Mouse (Mus musculus) hindbrain, embryonic 14.5 days (tissue): ENCODE data around the gene Map10. TPM values are rescaled to one million over a fixed set of nuclear protein-coding genes. Genes with fewer than 3 reads are reported as not detected.

Experiments used
- ATAC-seq: fragments of 200-750 bp; cut with Nextera tagmentation; 2 replicates; pipeline ENCODE4 v1.8.0; 2017; ENCODE audit warnings: moderate number of reproducible peaks, mild to moderate bottlenecking, moderate TSS enrichment, moderate library complexity; ENCODE audit not compliant: low FRiP score
- DNase-seq: peaks from one replicate; pipeline ENCODE4 v3.0.0-alpha.2; 2015; ENCODE audit warnings: low spot score
- H3K27ac ChIP-seq: fragments of 300-500 bp; sonication (generic); 2 replicates; pipeline ENCODE4 v1.5.1; 2014; ENCODE audit warnings: mild to moderate bottlenecking, moderate library complexity
- H3K27me3 ChIP-seq: fragments of 300-500 bp; sonication (generic); 2 replicates; pipeline ENCODE4 v1.6.1; 2014; ENCODE audit warnings: mild to moderate bottlenecking, low read length, mixed read lengths; ENCODE audit not compliant: control insufficient read depth, insufficient read depth
- H3K36me3 ChIP-seq: fragments of 300-500 bp; sonication (generic); replicated peaks from 2 replicates; pipeline ENCODE4 v1.6.1; 2014; ENCODE audit not compliant: control insufficient read depth, insufficient read depth
- H3K4me1 ChIP-seq: fragments of 300-500 bp; sonication (generic); replicated peaks from 2 replicates; pipeline ENCODE4 v1.6.1; 2014; ENCODE audit warnings: antibody characterized with exemption, low read length, mixed read lengths; ENCODE audit not compliant: control insufficient read depth, insufficient read depth
- H3K4me2 ChIP-seq: fragments of 300-500 bp; sonication (generic); replicated peaks from 2 replicates; pipeline ENCODE4 v1.6.1; 2014; ENCODE audit warnings: mild to moderate bottlenecking, moderate library complexity
- H3K4me3 ChIP-seq: fragments of 300-500 bp; sonication (generic); replicated peaks from 2 replicates; pipeline ENCODE4 v1.5.1; 2014; ENCODE audit warnings: mild to moderate bottlenecking, low read length
- H3K9ac ChIP-seq: fragments of 300-500 bp; sonication (generic); 2 replicates; pipeline ENCODE4 v1.6.1; 2014
- H3K9me3 ChIP-seq: fragments of 300-500 bp; sonication (generic); 2 replicates; pipeline ENCODE4 v1.6.1; 2016; ENCODE audit warnings: low read length; ENCODE audit not compliant: control insufficient read depth
- WGBS: fragments of 180-500 bp; shearing (Covaris S2); extraction: QIAGEN DNeasy Blood & Tissue Kit; methylation state at CpG from one replicate; pipeline ENCODE4 v1.1.7; 2014; 5-methylcytosine and 5-hydroxymethylcytosine counted together
- polyA plus RNA-seq: library from polyadenylated mRNA; unstranded; fragments of >200 nt; fragmentation: Nextera tagmentation; extraction: Ambion mirVana; gene quantifications from 2 replicates; pipeline ENCODE4 v1.2.1, GENCODE M21; 2014

Map10 gene
- polyA plus RNA-seq, 1 experiment from 2014 or later, result 10.2 TPM

DNA sequence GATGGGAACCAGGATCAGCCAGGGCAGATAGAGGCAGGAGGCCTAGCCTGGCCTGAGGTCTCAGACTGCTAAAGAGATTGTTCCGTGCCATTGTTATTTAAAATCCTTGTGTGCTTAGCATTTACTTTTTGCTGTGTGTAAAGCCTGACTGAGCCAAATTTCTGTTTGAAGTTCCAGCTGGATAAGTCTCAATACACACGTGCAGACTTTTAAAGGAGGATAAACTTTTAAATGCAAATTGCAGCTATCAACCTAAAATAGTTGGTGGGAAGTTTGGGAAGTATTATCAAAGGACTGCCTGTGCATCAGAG is 3.8 kb upstream of the Map10 start:
- Histone ChIP-seq H3K4me3 (no peak overlapping the region), H3K9me3 (peaks cover 8% of the 10 kb centered on the region), H3K4me2 (no peak overlapping the region), H3K36me3 (no peaks in the 10 kb centered on the region), H3K27ac (no peak overlapping the region; the same call in 1 of the 2 replicates), H3K9ac (no peak overlapping the region), H3K4me1 (peaks cover 20% of the 10 kb centered on the region), H3K27me3 (no peaks in the 10 kb centered on the region)
- ATAC-seq, result no peak
- DNase-seq, result no peak
- WGBS, result 13% methylated on average over 2 of the region's 2 CpGs

- Histone ChIP-seq H3K4me1 (peaks cover 20% of the 10 kb centered on the region), H3K36me3 (no peaks in the 10 kb centered on the region), H3K4me2 (no peak overlapping the region), H3K27me3 (no peaks in the 10 kb centered on the region), H3K4me3 (no peak overlapping the region), H3K9ac (no peak overlapping the region), H3K9me3 (peaks cover 12% of the 10 kb centered on the region), H3K27ac (no peak overlapping the region)
- 28% methylated on average over 5 of the region's 5 CpGs for WGBS
- ATAC-seq, result no peak
- DNase-seq, result no peak
These were observed 3.4 kb upstream of the Map10 start for GRCm38 (mm10) chr8:125666201-125666600.

GRCm38 (mm10) chr8:125667248-125667647 is 2.4 kb upstream of the Map10 start:
- Histone ChIP-seq H3K36me3 (no peaks in the 10 kb centered on the region), H3K27me3 (no peaks in the 10 kb centered on the region), H3K27ac (no peak overlapping the region), H3K9ac (no peak overlapping the region), H3K4me3 (no peak overlapping the region), H3K4me1 (peaks cover 20% of the 10 kb centered on the region), H3K4me2 (no peak overlapping the region), H3K9me3 (peaks cover 22% of the 10 kb centered on the region)
- ATAC-seq, result no peak
- 81% methylated on average over 2 of the region's 2 CpGs for WGBS
- DNase-seq, result no peak

GRCm38 (mm10) chr8:125669159-125669699 is 389 bp upstream of the Map10 start:
- Histone ChIP-seq H3K4me2 (peak overlapping the region; percentile 99), H3K9ac (no peak overlapping the region), H3K4me3 (peak overlapping the region; percentile 60), H3K4me1 (peaks cover 12% of the 10 kb centered on the region), H3K9me3 (peaks cover 24% of the 10 kb centered on the region), H3K27ac (no peak overlapping the region), H3K27me3 (no peaks in the 10 kb centered on the region), H3K36me3 (no peaks in the 10 kb centered on the region)
- 82% methylated on average over 14 of the region's 14 CpGs for WGBS
- DNase-seq (no peak), ATAC-seq (0 out of 2 replicates have a peak, but pooled peaks have one; percentile 15)

GRCm38 (mm10) chr8:125670420-125670819 is 802 bp downstream of the Map10 start:
- no peak for DNase-seq
- Histone ChIP-seq H3K4me2 (peak overlapping the region; percentile 99), H3K9me3 (peaks cover 24% of the 10 kb centered on the region), H3K4me3 (peak overlapping the region; percentile 60), H3K36me3 (no peaks in the 10 kb centered on the region), H3K27ac (peak overlapping the region; percentile 58; the same call in 1 of the 2 replicates), H3K4me1 (peaks cover 8% of the 10 kb centered on the region), H3K9ac (peak overlapping the region; percentile 77), H3K27me3 (no peaks in the 10 kb centered on the region)
- WGBS, result 96% methylated on average over 6 of the region's 6 CpGs
- ATAC-seq, result no peak

DNA sequence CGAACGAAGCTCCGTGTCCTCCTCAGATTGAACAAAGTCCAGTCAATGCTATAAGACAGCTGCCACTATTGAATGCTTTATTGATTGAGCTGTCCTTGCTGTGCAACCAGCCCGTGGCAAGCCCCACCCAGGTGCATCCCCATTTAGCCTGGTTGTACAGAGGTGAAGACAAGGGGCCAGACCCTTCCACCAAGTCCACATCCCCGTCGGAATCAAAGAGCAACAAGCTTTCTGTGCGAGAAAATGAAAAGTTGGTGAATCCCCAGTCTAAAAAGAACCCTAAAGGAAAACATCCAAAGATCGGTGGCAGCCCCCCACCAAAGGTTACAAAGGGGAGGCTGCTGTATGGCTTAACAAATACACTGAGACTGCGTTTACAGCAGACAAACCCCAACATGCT is 1.3 kb downstream of the Map10 start:
- Histone ChIP-seq H3K4me3 (no peak overlapping the region), H3K9me3 (peaks cover 24% of the 10 kb centered on the region), H3K4me1 (peaks cover 5% of the 10 kb centered on the region), H3K9ac (no peak overlapping the region), H3K36me3 (no peaks in the 10 kb centered on the region), H3K27me3 (no peaks in the 10 kb centered on the region), H3K4me2 (no peak overlapping the region), H3K27ac (no peak overlapping the region)
- 97% methylated on average over 9 of the region's 9 CpGs for WGBS
- ATAC-seq (no peak), DNase-seq (no peak)

DNA sequence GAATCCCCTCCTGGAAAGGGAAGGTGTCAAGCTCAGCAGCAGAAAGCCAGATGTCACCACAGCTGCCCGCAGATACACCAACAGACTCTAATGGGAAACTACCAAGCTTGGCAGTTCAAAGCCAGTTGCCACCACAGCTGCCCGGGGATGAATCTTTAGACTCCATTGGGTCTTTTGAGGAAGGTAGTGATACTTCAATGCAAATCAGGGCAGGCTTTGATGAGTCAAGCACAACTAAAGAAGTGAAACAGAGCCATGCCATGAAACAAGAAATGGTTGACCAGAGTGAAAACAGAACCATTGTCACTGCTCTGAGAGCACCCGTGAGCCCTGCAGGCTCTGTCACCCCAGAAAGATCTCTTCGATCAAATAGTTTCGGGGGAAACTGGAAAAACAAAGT is 1.8 kb downstream of the Map10 start:
- H3K4me2 ChIP-seq, result no peak overlapping the region
- no peak for DNase-seq
- peaks cover 24% of the 10 kb centered on the region for H3K9me3 ChIP-seq
- H3K27me3 ChIP-seq, result no peaks in the 10 kb centered on the region
- H3K27ac ChIP-seq, result no peak overlapping the region
- ATAC-seq, result no peak
- no peak overlapping the region for H3K9ac ChIP-seq
- H3K4me3 ChIP-seq, result no peak overlapping the region
- H3K36me3 ChIP-seq, result no peaks in the 10 kb centered on the region
- 95% methylated on average over 5 of the region's 5 CpGs for WGBS
- H3K4me1 ChIP-seq, result peaks cover 5% of the 10 kb centered on the region

- Histone ChIP-seq H3K4me2 (no peak overlapping the region), H3K27ac (no peak overlapping the region), H3K27me3 (no peaks in the 10 kb centered on the region), H3K36me3 (no peaks in the 10 kb centered on the region), H3K4me3 (no peak overlapping the region), H3K4me1 (peaks cover 9% of the 10 kb centered on the region; the same call in 1 of the 2 replicates), H3K9me3 (peaks cover 16% of the 10 kb centered on the region), H3K9ac (no peak overlapping the region)
- no peak for DNase-seq
- ATAC-seq, result no peak
- 73% methylated on average over 3 of the region's 3 CpGs for WGBS
These were observed 6.2 kb downstream of the Map10 start for GRCm38 (mm10) chr8:125675796-125676195.

DNA sequence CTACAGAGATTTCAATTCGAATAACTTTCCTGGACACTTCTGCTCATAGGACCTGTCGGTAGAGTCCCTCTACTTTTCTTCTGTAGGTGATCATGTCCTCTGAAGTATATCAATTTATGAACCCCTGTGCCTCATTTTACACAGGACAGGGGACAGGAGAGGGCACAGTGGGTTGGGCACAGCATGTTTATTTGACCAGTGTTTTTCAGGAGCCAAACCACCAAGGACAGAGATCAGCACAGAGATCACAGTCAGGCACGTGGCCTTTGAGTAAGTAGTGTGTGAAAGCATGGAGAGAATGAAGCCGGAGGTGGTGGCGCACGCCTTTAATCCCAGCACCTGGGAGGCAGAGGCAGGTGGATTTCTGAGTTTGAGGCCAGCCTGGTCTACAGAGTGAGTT is 7.9 kb downstream of the Map10 start:
- ATAC-seq, result no peak
- DNase-seq, result no peak
- Histone ChIP-seq H3K9ac (no peak overlapping the region), H3K27me3 (no peaks in the 10 kb centered on the region), H3K9me3 (no peaks in the 10 kb centered on the region), H3K36me3 (no peaks in the 10 kb centered on the region), H3K4me1 (peaks cover 12% of the 10 kb centered on the region; the same call in 1 of the 2 replicates), H3K4me3 (no peak overlapping the region), H3K27ac (no peak overlapping the region), H3K4me2 (no peak overlapping the region)
- WGBS, result 93% methylated on average over 6 of the region's 6 CpGs
